Mouse (Mus musculus) T-helper 1 cell (primary cell): ENCODE measurements at regions not wholly inside any gene's neighbourhood (a gene's known extent, or its start where the extent isn't known, plus 50 kb on each side); places are given as distances from the start of the nearest gene placed in this dataset.

Experiments used
- in situ Hi-C: fragments of 300-600 bp; cut with MboI, MseI; formaldehyde crosslinking; loops from one replicate; pipeline ENCODE4 v1.15.1; 2025; ENCODE audit warnings: high pct_unique_total_duplicates

DNA sequence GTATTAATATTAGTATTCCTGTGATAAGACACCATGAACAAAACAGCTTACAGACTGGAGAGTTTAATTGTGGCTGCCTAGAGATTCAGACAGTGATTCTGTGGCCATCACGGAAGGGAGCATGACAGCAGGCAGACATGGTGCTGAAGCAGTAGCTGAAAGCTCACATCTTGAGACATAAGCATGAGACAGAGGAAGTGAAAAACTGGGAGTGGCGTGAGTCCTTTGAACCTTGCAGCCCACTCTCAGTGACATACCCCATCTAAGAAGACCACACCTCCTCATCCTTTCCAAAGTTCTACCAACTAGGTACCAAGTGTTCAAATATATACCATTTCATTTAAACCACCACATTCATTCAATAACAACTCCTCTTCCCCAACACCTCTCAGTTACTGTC lies 208.0 kb upstream of the Meis1 start:
- in situ Hi-C loops: no loop called here

DNA sequence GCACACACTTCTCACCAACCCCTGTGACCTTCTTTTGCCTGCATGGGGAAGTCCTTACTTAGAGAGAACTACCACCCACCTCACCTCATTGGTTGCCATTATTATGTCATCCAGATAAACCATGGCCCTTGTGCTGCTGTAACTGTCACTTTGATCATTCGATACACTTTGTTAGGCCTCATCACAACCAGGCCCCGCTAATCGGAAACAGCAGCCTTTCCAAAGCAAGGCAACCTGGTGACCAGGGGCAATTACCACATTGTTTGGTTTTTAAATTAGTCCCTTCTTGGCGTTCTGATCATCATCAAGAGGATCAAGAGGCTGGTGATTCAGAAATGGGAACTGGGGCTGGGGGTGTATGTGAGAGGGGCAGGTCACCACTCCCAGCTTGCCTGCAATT lies 208.9 kb upstream of the Meis1 start:
- in situ Hi-C loops: no loop called here

DNA sequence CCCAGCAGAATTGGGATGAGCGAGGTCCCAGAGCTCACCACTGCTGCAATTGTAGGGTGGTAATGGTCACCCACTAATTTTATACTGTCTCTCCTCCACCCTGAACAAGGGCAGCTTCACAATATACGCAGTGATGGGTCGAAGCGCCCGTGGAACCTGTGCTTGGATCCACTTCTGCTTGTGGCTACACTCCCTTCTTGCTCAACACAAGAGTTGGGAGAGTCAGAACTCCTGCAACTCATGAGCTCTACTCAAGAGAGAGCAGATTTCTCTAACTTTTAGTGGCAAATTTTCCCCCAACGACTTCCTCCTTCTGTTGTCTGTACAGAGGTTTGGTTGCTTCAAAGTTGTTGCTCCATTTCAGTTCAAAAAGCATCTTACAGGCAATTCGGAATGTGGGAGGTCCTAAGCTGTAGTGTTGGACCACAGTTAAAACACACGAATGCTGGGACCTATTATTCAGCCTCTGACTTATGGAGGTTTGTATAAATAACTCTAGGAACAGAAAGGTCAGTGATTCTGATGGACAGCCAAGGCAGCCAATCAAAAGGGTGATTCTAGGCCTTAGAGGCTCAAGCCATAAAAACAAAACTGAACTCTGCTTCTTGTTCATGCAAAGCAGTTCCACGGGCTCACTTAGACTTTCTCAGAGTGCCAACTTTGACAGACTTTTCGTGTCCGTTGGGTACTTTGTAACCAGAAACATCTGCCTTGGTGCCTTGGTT lies 227.8 kb upstream of the Meis1 start:
- in situ Hi-C loops: no loop called here

DNA sequence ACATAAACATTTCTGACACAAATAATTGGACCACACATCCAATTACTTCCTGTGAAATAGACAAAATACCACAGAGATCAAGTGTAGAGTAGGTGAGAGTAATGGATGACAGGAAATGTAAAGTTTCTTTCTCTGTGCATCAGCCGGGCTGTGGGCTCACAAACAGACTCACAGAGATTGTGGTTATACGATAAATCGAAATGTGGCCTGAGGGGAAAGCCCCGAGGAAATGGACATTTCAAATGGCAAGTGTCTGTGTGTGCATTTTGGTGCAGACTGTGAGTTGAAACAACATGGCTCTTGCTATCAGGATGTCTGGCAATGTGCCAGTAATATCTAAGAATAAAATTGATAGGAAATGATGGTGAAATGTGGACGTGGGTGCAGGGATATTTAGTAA lies 234.8 kb upstream of the Meis1 start:
- in situ Hi-C loops: no loop called here

DNA sequence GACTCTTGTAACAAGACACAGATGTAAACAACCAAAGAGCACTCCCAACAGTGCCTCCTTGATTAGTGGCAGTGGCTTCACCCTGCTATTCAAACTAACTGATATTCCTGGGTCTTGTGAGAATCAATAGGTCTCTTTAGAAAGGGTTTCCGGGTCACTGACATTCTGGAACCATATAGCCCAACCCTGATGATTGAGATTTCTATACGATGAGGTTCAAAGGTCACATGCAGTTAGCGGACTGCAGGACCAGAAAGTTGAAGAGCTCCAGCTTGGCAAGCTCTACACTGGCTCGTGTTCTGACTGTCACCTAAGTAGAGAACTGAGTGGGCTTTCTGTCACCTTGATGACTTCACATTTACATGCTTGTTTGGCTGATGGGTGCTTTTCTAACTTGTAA lies 235.4 kb upstream of the Meis1 start:
- in situ Hi-C loops: no loop called here

DNA sequence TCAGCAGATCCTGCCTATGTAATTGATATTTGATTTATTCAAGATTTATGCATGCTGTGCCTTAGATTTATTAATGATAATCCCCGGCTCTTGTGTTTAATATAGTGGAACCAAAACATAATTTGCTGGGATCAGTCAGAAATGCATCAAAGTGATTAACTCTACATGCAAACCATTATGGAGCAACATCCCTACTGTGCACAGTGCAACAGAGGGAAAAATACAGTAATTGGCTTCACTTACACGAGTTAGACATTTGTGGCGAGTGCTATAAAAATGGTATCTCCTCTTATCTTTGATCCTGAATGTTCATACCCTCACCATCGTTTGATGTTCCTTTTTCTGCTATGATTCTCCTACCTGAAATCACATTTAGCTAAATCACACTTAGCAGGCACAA lies 238.8 kb upstream of the Meis1 start:
- in situ Hi-C loops: no loop called here

DNA sequence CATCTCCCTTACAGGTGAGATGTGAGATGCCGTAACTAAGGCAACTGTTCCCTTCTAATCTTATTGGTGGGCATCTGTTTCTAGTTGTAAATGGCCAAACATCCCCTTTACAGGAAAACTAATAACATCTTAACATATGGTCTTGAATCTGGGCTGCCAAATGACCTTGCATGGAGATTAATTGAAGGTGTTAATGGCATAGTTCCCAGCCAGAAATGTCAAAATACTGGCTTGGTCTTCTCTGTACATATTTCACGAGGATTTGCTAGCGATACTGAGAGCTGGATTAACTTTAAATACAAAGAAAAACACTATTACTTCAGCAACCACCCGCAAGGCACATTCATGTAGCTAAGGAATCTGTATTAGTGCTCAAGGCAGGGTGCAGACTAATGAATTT lies 244.0 kb upstream of the Meis1 start:
- in situ Hi-C loops: no loop called here

DNA sequence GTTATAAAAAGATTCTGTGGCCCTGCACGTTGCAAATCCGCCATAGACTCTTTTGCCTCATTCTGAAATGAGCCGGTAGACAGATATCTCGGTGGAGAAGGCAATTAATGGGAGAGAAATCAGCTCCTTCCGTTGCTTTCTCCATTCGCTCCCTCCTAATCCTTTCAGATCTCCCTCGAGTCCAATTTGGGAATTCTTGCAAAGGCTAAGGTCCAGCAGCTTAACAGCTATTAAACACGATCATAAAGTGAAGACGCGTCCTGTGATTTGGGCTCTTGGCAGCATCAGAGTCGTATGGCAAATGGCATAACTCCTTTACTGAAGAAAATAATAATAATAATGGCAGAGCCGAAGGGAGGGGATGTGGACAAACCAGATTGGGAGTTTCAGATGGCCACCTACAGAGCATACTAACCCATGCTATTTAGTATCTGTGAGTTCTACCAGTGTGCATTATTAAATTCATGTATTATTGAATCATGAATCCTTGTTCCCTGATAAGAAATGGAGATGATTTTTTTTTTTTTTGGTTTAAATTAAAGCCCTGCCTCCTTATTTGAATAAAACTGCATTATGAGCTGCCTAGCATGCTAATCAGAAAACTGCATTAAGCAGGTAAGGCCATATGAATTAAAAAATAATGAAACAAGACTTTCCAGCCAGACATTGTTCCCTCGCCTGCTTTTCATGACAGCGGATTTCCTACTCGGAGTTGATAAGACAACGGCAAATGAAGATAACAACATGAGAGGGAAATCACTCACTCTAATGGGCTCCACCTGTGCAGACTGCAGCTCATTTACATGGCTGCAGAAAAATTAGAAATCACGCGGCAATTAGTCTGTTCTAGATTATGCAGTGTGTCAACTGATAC lies 246.2 kb upstream of the Meis1 start:
- in situ Hi-C loops: no loop called here

DNA sequence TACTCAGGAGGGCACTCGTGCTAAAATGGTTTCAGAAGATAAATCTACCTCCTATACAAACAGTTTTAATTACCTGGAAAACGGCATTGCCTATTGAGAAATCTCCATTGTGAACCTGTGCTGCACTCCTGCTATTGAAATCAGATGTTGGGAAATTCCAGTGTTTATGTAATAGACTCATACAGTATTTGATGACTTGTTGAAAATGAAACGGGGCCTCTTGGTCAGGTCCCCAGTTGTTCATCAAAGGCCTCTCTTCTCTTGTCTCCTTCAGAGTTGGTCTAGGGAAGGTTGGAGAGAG lies 246.8 kb upstream of the Meis1 start:
- in situ Hi-C loops: no loop called here

DNA sequence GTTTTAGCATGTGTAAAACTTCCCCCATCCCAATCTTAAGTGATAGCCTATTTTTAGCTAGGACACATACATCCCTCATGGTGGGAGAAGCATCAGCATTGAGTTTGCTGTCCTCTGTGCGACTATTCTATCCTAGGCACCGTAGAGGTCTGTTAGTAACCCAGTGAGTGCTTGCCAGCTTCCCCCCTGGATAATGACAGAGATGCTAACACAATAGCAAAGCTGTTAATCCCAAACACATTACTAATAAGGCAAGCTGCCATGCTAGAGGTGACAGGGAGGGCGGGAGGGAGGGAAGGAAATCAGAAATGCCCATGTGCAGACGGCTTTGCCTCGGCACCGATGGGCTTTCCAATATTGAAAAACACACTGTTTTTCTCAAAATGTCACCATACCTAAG lies 272.2 kb upstream of the Meis1 start:
- in situ Hi-C loops: no loop called here

DNA sequence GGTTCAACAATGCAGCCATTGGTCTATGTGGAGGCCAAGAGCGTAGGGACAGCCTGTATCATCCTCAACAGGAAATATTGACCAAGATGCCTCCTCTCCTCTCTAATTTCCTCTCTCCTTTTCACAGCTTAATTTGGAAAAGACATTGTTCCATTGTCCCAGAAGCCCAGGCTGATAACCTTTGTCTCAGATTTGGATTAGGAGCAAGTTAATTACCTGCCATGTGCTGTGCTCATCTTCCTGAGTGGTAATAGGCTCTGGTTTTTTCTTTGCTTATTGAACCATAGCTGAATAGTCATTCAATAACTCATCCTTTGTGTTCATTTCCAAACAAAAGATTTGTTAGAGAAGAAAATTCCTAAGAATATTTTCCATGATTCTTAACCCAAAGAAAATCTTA lies 280.6 kb upstream of the Meis1 start:
- in situ Hi-C loops: no loop called here

DNA sequence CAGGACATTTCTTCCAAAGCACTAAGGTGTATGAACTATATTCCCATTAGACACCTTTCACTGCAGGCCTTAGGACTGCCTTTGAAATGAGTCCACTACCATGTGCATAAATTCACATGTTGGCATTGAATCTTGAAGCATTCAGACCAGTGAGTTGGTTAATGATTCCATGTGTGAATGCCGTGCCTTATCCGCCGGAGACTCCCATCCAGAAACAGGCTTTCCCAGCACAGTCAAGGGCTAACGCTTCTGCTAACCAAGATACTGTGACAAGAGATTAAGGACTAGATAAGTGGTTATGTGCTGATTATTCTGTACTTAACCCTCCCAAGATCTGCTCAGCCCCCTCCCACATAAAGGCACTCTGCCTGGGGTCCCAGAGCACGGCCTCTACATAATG lies 287.9 kb upstream of the Meis1 start:
- in situ Hi-C loops: loop anchor here (10.0 kb wide), 1 partner anchor 1022 kb away; no protein-coding TSS in a partner anchor

DNA sequence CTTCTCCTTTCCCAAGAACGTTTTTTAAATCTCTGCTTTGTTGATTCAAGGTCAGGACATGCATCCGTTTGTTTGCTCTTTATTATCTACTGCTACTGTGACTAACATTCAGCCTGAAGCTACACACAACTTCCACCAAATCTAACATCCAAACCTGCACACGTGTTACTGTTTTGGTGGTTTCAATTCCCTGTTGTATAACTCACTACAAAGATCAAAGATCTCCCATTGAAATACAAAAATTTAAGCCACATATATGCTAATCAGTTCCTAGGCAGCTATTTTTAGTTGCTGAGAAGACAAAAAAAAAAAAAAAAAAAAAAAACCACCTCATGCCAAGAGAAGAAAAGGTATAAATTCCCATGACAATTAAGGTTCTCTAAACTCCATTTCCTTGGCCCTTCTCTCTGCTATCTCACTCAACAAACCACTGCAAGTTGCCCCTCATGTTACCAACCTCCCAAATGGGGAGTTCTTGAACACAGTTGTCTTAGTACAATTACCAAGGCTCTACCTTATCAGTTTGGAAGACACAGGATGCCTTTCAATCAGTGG lies 312.0 kb upstream of the Meis1 start:
- in situ Hi-C loops: no loop called here

DNA sequence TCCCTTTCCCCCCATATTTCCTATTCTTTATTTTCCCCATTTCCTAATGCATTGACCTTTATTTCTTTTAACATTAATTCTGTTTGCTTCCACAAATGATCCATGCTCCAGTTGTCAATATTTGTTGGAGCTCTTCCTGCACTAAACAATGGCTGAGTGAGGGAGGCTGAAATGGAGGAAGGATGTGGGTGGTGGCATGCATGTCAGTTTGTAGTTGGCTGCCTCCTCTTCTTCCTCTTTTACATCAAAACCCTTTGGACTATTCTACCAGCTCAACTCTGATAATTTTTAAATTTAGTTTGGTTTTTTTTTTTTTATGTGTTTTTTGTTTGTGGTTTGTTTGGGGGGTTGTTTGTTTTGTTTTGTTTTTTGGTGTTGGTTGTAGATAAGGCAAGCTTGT lies 313.5 kb upstream of the Meis1 start:
- in situ Hi-C loops: no loop called here

DNA sequence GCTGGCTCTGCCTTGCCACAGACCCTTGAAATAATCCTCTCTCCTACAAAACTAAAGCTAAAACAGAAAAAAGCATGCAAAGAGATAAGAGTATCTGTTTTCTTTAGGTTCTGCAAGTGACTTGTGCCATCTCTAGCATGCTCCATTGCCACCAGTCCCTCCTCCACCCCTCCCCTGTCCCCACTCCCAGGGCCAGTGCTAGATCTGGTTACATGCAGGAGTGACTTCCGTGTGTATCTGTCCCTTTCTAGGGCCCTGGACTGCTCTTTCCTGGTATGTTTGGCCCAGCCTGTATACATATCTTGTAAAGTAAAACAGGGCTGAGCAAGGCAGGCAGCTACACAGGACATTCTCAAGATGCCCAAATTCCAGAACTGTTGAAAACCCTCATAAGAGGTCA lies 313.9 kb upstream of the Meis1 start:
- in situ Hi-C loops: no loop called here

DNA sequence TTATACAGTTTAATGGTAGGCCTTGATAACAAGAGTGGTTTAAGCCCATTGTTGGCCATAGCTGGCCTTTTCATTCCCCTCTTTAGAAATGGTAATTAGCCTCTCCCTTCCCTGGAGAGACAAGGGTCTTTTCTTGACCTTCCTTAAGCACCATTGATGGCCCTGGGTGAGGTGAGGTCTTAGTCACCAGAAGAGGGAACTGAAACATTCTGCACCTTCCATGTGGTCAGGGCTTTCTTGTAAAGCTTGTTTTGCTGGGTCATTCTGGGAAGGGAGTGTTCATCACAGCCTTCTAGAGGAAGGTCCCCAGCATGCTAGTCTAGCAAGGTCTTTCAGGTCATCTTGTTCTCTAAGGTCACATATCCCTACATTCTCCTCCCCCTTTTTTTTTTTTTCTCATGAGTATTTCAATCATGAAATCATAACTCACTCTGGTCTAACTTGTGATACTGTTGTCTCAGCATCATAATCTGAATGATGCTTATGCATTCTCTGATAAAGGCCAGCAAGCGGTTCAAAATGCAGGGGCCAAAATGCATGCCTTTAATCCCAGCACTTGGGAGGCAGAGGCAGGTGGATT lies 315.2 kb upstream of the Meis1 start:
- in situ Hi-C loops: no loop called here

DNA sequence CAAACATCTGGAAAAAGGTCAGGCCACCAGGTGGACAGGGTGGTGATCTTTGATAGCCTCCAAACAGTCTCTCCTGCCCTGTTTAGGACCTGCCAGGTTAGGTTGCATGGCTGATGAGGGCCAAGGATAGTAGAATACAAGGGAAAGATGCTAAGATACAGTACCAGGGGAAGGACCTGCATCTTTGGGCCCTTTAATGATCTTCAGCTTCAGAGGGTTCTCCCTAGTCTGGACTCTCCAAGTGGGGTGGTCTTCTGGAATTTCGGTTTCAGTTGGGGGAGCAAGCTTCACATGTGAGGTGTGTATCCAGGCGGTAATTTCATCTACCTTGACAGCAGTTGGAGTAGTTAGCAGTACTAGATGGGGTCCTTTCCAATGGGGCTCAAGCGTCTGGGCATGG lies 316.6 kb upstream of the Meis1 start:
- in situ Hi-C loops: no loop called here

DNA sequence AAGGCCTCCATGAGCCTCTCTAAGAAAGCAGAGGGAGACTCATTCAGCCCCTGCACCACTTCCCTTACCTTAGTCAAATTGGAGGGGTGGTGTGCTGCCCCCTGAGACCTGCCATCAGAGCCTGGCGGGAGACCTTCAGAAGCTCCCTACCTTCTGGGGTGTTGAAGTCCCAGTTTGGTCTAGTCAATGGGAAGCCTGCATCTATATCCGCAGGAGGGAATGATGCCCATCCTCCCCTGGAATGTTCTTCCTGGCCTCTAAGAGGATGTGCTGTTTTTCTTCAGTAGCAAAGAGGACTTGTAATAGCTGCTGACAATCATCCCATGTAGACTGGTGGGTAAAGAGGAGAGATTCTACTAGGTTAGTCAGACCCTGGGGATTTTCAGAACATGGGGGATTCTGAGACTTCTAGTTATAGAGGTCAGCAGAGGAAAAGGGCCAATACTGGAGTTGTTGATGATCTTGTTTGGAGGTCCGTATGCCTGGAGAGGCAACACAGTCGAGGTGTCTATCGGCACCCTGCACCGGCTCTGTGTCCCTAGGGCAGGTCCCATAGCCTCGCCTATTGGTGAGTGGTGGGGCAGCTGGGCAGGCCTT lies 321.0 kb upstream of the Meis1 start:
- in situ Hi-C loops: no loop called here

DNA sequence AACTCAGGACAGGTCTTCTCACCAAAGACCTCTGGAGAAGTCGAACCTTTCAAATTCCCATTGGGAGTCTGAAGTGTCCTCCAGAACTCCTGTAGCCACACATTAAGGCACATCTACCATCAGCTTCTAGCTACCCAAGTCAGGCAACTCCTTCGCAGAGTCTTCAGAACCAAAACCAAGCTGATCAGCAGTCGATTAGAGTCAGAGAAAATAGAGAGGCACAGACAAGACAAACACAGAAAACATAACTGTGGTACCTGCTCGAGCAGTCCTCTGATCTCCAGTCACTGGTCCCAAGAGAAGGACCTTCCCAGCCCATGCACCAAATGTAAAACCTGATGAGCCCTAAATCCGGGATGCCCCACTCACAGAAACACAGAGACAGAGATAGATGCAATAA lies 322.1 kb upstream of the Meis1 start:
- in situ Hi-C loops: no loop called here

DNA sequence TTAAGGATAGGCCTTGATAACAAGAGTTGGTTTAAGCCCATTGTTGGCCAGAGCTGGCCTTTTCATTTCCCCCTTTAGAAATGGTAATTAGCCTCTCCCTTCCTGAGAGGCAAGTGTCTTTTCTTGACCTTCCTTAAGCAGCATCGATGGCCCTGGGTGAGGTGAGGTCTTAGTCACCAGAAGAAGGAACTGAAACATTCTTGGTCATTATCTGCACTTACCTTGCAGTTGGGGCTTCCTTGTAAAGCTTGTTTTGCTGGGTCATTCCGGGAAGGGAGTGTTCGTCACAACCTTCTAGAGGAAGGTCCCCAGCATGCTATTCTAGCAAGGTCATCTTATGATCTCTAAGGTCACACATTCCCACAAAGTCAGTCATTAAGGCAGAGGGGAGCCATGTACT lies 322.6 kb upstream of the Meis1 start:
- in situ Hi-C loops: no loop called here

DNA sequence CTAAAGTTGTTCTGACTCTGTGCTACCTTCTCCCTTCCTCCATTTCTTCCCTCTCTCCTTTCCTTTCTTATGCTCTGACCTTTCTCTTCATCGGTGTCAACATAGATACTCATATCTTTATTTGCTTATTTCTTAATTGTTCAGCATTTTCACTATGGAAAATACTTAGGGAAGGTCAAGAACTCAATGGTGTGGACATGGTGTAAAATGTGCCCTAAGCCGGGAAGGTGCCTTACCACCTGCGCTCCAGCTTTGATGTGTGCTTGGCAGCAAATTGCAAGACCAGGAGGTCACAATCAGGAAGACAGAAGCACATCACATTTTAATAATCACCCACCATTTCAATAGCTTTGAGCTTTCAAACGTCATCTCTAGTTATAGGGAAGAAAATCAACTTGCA lies 324.0 kb upstream of the Meis1 start:
- in situ Hi-C loops: no loop called here

DNA sequence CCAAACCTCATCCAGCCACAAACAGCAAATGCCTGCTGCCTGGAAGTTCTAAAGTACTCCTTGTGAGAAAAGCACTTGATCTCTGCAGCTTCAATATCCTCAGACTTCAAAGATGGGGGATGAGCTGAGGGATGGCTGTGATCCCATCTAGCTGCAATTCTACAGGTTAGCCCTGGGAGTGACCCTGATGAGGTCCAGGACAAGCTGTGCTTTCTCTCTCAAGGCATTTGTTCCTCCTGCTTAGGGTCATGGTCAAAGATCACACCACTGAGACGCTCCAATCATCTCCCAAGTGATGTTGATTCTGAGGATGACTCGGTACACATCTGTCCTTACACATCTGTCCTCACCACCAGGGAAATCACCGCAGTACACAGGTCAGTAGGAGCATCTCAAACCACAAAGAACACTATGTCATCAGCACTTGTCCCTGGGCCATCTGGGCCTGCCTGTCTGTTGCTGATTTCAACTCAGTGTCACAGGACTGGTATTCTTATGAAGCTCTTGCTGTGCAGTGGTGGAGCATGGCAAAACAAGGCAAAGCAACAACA lies 327.6 kb upstream of the Meis1 start:
- in situ Hi-C loops: no loop called here
